Mouse (Mus musculus) c-Kit-negative CD71-positive TER-119-positive erythroid progenitor cells, embryonic 14.5 days (primary cell): ENCODE results near the gene Plpp6.
A peak's percentile ranks its signal among the peaks of the same experiment; 100 is the strongest.

Experiments
- DNase-seq: peaks from one replicate; pipeline ENCODE4 v3.0.0-alpha.2; 2013; ENCODE audit warnings: low read depth, low spot score

Plpp6 gene

GRCm38 (mm10) chr19:28963842-28964551 lies at the start of gene Plpp6:
Plpp6 (plus strand) TSS chr19:28963953.
- DNase-seq: peak; percentile 11

GRCm38 (mm10) chr19:28914598-28914997 lies 49.2 kb upstream of the Plpp6 start:
- no peak for DNase-seq

- DNase-seq: no peak
Observed at GRCm38 (mm10) chr19:28915602-28916250, 48.0 kb upstream of the Plpp6 start.

- DNase-seq: no peak
Observed at GRCm38 (mm10) chr19:28916492-28916891, 47.3 kb upstream of the Plpp6 start.

- DNase-seq: no peak
Observed at GRCm38 (mm10) chr19:28917839-28918238, 45.9 kb upstream of the Plpp6 start.

GRCm38 (mm10) chr19:28926366-28926765 lies 37.4 kb upstream of the Plpp6 start:
- no peak for DNase-seq

- DNase-seq: no peak
Observed at GRCm38 (mm10) chr19:28927396-28927795, 36.4 kb upstream of the Plpp6 start.

- no peak for DNase-seq
Observed at GRCm38 (mm10) chr19:28929034-28929433, 34.7 kb upstream of the Plpp6 start.

GRCm38 (mm10) chr19:28934897-28935296 lies 28.9 kb upstream of the Plpp6 start:
- no peak for DNase-seq

- DNase-seq: no peak
Observed at GRCm38 (mm10) chr19:28940135-28940874, 23.4 kb upstream of the Plpp6 start.

- no peak for DNase-seq
Observed at GRCm38 (mm10) chr19:28941271-28941670, 22.5 kb upstream of the Plpp6 start.

GRCm38 (mm10) chr19:28946782-28947181 lies 17.0 kb upstream of the Plpp6 start:
- DNase-seq: no peak

- DNase-seq: no peak
Observed at GRCm38 (mm10) chr19:28947311-28947710, 16.4 kb upstream of the Plpp6 start.

- DNase-seq: no peak
Observed at GRCm38 (mm10) chr19:28951251-28951650, 12.5 kb upstream of the Plpp6 start.

- DNase-seq: no peak
Observed at GRCm38 (mm10) chr19:28963113-28963512, 640 bp upstream of the Plpp6 start.

- no peak for DNase-seq
Observed at GRCm38 (mm10) chr19:28963513-28963841, 276 bp upstream of the Plpp6 start.

GRCm38 (mm10) chr19:28964552-28964903 lies 775 bp downstream of the Plpp6 start:
- DNase-seq: no peak

- DNase-seq: no peak
Observed at GRCm38 (mm10) chr19:28967652-28968051, 3.9 kb downstream of the Plpp6 start, which contains the start of gene 4430402I18Rik. 4430402I18Rik (minus strand) TSS chr19:28967800.

- no peak for DNase-seq
Observed at GRCm38 (mm10) chr19:28968178-28968577, 4.4 kb downstream of the Plpp6 start.

- DNase-seq: no peak
Observed at GRCm38 (mm10) chr19:28969231-28969630, 5.5 kb downstream of the Plpp6 start.

- no peak for DNase-seq
Observed at GRCm38 (mm10) chr19:28970251-28970650, 6.5 kb downstream of the Plpp6 start.

- DNase-seq: peak; percentile 30
Observed at GRCm38 (mm10) chr19:28974862-28975611, 11.3 kb downstream of the Plpp6 start.
